Mouse (Mus musculus) natural killer cell, adult 2 months (primary cell): ENCODE results near the gene Mkks.

ENCODE experiments used
- DNase-seq, 2 experiments: peaks; one replicate each; pipeline ENCODE4 v3.0.0; 2022; ENCODE audit warnings: low spot score in 2 of 2

Gene Mkks

GRCm38 (mm10) chr2:136834715-136835075 is 56.5 kb downstream of the Mkks start:
- DNase-seq, result no peak

GRCm38 (mm10) chr2:136833976-136834714 is 57.0 kb downstream of the Mkks start:
- no peak for DNase-seq

DNA sequence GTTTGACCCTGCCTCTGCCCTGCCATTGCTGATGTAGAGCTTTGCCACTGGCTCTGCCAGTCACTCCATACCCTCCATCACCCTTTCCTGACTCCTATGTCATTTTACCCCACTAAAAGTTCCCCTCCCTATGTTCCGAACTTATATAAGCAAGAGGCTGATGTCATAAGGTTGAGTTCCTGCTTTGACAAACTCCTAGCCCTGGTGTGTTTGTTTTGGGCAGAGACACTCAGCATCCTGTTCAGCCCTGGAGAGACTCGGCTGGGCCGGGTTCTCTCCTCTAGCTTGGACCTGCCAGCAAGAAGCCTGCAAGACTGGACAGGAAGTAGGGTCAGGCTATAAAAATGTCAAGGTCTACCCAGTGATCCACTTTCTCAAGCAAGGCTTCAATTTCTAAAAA is 58.3 kb downstream of the Mkks start:
- no peak for DNase-seq

- DNase-seq, result no peak
Observed at GRCm38 (mm10) chr2:136827612-136828011, 63.6 kb downstream of the Mkks start.
